Mouse (Mus musculus) forebrain, embryonic 15.5 days (tissue): ENCODE data around the gene Pid1. TPM values are rescaled to one million over a fixed set of nuclear protein-coding genes. Genes with fewer than 3 reads are reported as not detected.
A peak's percentile ranks its signal among the peaks of the same experiment; 100 is the strongest.

Experiments used
- ATAC-seq: fragments of 200-750 bp; cut with Nextera tagmentation; replicated peaks from 2 replicates; pipeline ENCODE4 v1.8.0; 2017; ENCODE audit warnings: mild to moderate bottlenecking, moderate TSS enrichment, moderate library complexity
- H3K27ac ChIP-seq: fragments of 300-500 bp; sonication (generic); replicated peaks from 2 replicates; pipeline ENCODE4 v1.5.1; 2015; ENCODE audit warnings: mild to moderate bottlenecking, inconsistent platforms
- H3K27me3 ChIP-seq: fragments of 300-500 bp; sonication (generic); 2 replicates; pipeline ENCODE4 v1.6.1; 2015; ENCODE audit warnings: inconsistent platforms
- H3K36me3 ChIP-seq: fragments of 300-500 bp; sonication (generic); 2 replicates; pipeline ENCODE4 v1.6.1; 2015; ENCODE audit warnings: mild to moderate bottlenecking, inconsistent platforms
- H3K4me1 ChIP-seq: fragments of 300-500 bp; sonication (generic); 2 replicates; pipeline ENCODE4 v1.6.1; 2015; ENCODE audit warnings: inconsistent platforms
- H3K4me2 ChIP-seq: fragments of 300-500 bp; sonication (generic); replicated peaks from 2 replicates; pipeline ENCODE4 v1.6.1; 2015; ENCODE audit warnings: mild to moderate bottlenecking, inconsistent platforms
- H3K4me3 ChIP-seq: fragments of 300-500 bp; sonication (generic); 2 replicates; pipeline ENCODE4 v1.5.1; 2015; ENCODE audit warnings: mild to moderate bottlenecking, inconsistent platforms
- H3K9ac ChIP-seq: fragments of 300-500 bp; sonication (generic); replicated peaks from 2 replicates; pipeline ENCODE4 v1.6.1; 2015; ENCODE audit warnings: mild to moderate bottlenecking, inconsistent platforms
- H3K9me3 ChIP-seq: fragments of 300-500 bp; sonication (generic); 2 replicates; pipeline ENCODE4 v1.6.1; 2016; ENCODE audit warnings: inconsistent platforms
- WGBS: fragments of 180-500 bp; shearing (Covaris S2); methylation state at CpG from one replicate; pipeline ENCODE4 v1.1.7; 2015; ENCODE audit warnings: mixed read lengths; 5-methylcytosine and 5-hydroxymethylcytosine counted together
- polyA plus RNA-seq: library from polyadenylated mRNA; unstranded; fragments of >200 nt; fragmentation: Nextera tagmentation; extraction: Ambion mirVana; gene quantifications from 2 replicates; pipeline ENCODE4 v1.2.1, GENCODE M21; 2015

The Pid1 gene
- polyA plus RNA-seq, 1 experiment from 2014 or later: 64.0 TPM

DNA sequence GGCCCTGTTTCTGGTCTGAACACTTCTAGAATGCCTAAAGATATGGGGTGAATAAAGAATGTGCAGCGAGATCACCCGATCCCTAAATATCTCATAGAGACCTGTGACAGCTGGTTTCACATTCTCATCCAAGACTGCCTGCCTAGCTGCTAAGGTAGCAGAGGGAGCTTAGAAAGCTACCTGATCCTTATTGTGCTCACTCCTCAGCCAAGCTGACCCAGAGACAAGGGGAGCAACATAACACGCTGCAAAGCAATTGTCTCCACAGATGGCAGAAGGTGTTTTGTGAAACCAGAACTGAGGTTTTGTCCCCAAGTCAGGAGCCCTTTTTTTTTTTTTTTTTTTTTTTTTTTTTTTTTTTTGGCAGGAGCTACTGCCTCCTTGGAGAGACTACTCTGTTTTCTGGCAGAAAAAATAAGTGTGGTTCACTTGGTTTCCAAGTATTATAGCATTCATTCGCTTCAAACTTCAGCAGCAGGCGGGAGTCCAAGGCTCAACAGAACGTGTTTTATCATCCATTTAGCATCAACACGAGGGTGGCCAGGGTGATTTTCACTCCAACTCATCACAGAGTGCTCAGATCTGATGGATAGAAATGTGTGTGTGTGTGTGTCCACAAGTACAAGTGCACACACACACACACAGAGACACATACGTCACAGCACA lies 22.6 kb upstream of the Pid1 start:
- H3K27me3 ChIP-seq: no peaks in the 10 kb centered on the region
- ATAC-seq: peak; percentile 53
- no peaks in the 10 kb centered on the region for H3K9me3 ChIP-seq
- peaks cover 19% of the 10 kb centered on the region for H3K4me1 ChIP-seq
- no peak overlapping the region for H3K4me3 ChIP-seq
- peaks cover 6% of the 10 kb centered on the region for H3K36me3 ChIP-seq
- no peak overlapping the region for H3K4me2 ChIP-seq
- no peak overlapping the region for H3K9ac ChIP-seq
- H3K27ac ChIP-seq: peak overlapping the region; percentile 50
- 51% methylated on average over 8 of the region's 8 CpGs for WGBS

DNA sequence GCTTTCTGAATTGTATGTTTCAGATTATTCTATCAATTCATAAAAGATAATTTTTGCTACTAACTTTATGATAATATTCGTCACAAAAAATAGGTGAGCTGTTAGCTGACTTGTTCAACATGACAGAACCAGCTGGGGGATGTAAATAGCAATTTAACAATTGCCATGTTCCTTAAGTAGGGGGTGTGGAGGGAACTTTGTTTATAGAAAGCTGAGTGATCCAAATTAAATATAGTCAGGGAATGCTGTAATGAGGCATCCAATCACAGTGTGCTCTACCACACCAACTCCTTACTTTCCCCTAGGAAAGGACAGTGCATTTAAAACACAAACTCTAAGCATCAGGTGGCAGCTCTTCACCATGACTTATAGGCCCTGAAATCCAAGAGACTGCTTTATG lies 18.7 kb upstream of the Pid1 start:
- 75% methylated on average over 1 of the region's 1 CpGs for WGBS

GRCm38 (mm10) chr1:84382064-84382463 lies 18.1 kb upstream of the Pid1 start:
- no peak for ATAC-seq
- Histone ChIP-seq H3K9ac (no peak overlapping the region), H3K27ac (no peak overlapping the region), H3K4me2 (no peak overlapping the region), H3K4me1 (peaks cover 9% of the 10 kb centered on the region), H3K9me3 (no peaks in the 10 kb centered on the region), H3K27me3 (no peaks in the 10 kb centered on the region), H3K36me3 (peaks cover 6% of the 10 kb centered on the region), H3K4me3 (no peak overlapping the region)
- 98% methylated on average over 5 of the region's 5 CpGs for WGBS

More for the DNA sequence above, 18.7 kb upstream of the Pid1 start:
- no peak overlapping the region for H3K4me2 ChIP-seq
- no peak overlapping the region for H3K4me3 ChIP-seq
- no peak for ATAC-seq
- H3K27ac ChIP-seq: no peak overlapping the region
- no peak overlapping the region for H3K9ac ChIP-seq
- H3K27me3 ChIP-seq: no peaks in the 10 kb centered on the region
- peaks cover 15% of the 10 kb centered on the region for H3K4me1 ChIP-seq
- H3K9me3 ChIP-seq: no peaks in the 10 kb centered on the region
- peaks cover 6% of the 10 kb centered on the region for H3K36me3 ChIP-seq

GRCm38 (mm10) chr1:84380895-84381294 lies 16.9 kb upstream of the Pid1 start:
- no peak for ATAC-seq
- 81% methylated on average over 3 of the region's 3 CpGs for WGBS
- Histone ChIP-seq H3K4me1 (no peaks in the 10 kb centered on the region), H3K4me3 (no peak overlapping the region), H3K4me2 (no peak overlapping the region), H3K27ac (no peak overlapping the region), H3K9ac (no peak overlapping the region), H3K27me3 (no peaks in the 10 kb centered on the region), H3K9me3 (no peaks in the 10 kb centered on the region), H3K36me3 (peaks cover 6% of the 10 kb centered on the region)

GRCm38 (mm10) chr1:84367733-84368132 lies 3.8 kb upstream of the Pid1 start:
- no peak overlapping the region for H3K27ac ChIP-seq
- H3K27me3 ChIP-seq: no peaks in the 10 kb centered on the region
- H3K4me1 ChIP-seq: peaks cover 4% of the 10 kb centered on the region
- no peaks in the 10 kb centered on the region for H3K36me3 ChIP-seq
- H3K4me2 ChIP-seq: no peak overlapping the region
- H3K4me3 ChIP-seq: no peak overlapping the region
- no peak overlapping the region for H3K9ac ChIP-seq
- 81% methylated on average over 3 of the region's 3 CpGs for WGBS
- no peaks in the 10 kb centered on the region for H3K9me3 ChIP-seq
- ATAC-seq: no peak

DNA sequence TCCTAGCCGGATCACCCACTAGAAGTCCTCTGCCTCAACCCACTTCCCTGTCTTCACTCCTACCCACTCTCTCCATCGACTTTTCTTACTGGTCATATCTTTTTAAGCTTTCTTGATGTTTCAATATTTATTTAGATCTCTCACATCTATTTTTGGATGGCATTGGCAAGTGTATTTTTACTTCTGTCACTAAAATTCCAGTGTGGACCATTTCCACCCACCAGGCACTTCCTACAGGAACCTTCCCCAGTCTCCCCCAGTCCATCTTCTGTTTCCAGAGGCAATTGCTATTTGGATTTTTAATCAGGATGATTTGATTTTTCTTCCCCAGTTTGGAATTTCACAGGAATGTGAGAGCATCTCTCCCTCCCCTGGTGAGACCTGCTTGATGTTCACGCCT lies 2.6 kb upstream of the Pid1 start:
- no peaks in the 10 kb centered on the region for H3K36me3 ChIP-seq
- H3K9me3 ChIP-seq: no peaks in the 10 kb centered on the region
- no peaks in the 10 kb centered on the region for H3K27me3 ChIP-seq
- 79% methylated on average over 3 of the region's 3 CpGs for WGBS
- H3K4me2 ChIP-seq: no peak overlapping the region
- H3K4me3 ChIP-seq: no peak overlapping the region
- ATAC-seq: no peak
- no peak overlapping the region for H3K27ac ChIP-seq
- no peak overlapping the region for H3K9ac ChIP-seq
- peaks cover 4% of the 10 kb centered on the region for H3K4me1 ChIP-seq

DNA sequence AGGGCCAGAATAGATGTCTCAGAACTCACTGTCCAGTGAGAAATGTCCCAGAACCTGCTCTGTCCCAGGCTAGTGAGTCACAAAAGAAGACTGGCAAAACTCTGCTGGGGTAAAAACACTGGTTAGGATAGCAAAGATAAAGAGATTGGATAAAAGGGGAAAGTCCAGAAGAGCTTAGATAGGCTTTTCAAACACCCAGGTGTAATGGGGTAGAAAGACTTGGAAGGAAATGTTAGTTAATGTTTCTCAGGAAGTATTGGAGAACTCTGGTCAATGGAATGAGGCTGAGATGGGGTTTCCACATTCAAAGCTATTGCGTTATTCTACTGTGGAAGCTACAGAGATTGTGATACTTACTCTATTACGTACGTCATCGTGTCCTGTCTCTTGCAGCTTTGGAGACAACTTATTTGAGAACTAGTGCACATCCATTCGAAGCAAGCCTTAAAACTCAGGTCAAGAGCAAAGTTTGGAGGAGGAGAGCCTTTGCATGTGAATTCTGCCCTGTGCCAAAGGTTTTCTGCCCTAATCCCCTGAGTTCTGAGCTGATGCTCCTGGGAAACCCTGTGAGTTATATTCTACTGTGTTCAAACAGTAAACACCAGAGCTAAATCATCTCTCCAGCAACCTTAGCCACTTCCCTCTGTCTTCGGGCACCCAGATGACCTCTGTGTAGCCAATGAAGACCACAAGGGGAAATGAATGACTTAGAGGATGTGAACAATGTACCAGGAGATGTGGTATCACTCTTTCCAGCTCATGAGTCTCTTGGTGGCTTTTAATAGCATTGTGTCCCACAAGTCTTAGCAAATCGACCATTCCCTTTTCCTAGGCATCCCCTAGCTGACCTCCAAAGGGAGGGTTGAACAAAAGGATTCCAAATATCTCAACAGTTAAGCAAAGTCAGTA lies 1.0 kb downstream of the Pid1 start:
- Histone ChIP-seq H3K9ac (no peak overlapping the region), H3K4me1 (peaks cover 4% of the 10 kb centered on the region), H3K27ac (no peak overlapping the region), H3K9me3 (no peaks in the 10 kb centered on the region), H3K36me3 (no peaks in the 10 kb centered on the region), H3K4me2 (no peak overlapping the region), H3K27me3 (no peaks in the 10 kb centered on the region), H3K4me3 (no peak overlapping the region)
- 87% methylated on average over 7 of the region's 7 CpGs for WGBS
- no peak for ATAC-seq

DNA sequence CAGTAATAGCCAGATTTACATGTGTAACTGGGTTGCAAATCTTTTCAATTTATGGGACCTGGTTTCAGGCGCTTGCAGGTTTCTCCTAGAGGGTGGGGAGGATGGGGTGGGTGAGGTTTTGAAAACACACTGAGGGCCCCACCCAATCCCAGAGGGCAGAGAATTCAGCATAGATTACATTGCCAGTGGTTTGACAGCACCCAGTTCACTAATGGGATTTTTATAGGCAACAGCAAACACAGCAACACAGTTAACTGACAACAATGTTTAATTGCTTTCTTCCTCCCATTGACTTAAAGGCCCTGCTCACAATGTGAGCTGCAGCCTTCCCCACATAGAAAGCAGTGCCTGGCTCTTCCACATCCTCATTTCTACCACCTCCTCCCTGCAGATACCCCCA lies 1.8 kb downstream of the Pid1 start:
- 85% methylated on average over 1 of the region's 1 CpGs for whole genome bisulfite sequencing
- H3K4me3 ChIP-seq: no peak overlapping the region
- no peak for ATAC-seq
- H3K36me3 ChIP-seq: no peaks in the 10 kb centered on the region
- H3K4me2 ChIP-seq: no peak overlapping the region
- no peaks in the 10 kb centered on the region for H3K27me3 ChIP-seq
- H3K4me1 ChIP-seq: peaks cover 4% of the 10 kb centered on the region
- no peak overlapping the region for H3K9ac ChIP-seq
- no peak overlapping the region for H3K27ac ChIP-seq
- no peaks in the 10 kb centered on the region for H3K9me3 ChIP-seq

DNA sequence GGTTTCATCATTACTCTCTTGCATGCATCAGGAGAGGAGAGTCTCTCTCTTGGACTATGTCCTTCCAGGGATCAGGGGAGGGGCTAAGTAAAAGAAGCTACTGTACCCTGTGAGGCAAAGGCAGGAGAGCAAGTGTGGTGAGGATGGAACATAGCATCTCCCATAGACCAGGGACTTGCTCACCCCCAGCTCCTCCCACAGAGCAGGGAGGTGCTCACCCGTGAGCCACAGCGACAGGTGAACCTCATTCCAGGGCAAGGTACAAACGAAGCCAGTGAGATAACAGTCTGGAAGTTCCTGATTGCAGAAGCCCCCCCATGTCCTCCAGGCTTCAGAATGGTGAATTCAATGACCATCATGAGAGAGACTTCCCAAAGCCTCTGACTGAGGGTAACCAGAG lies 2.6 kb downstream of the Pid1 start:
- Histone ChIP-seq H3K27me3 (no peaks in the 10 kb centered on the region), H3K9ac (no peak overlapping the region), H3K4me2 (no peak overlapping the region), H3K9me3 (no peaks in the 10 kb centered on the region), H3K36me3 (no peaks in the 10 kb centered on the region), H3K27ac (no peak overlapping the region), H3K4me1 (peaks cover 4% of the 10 kb centered on the region), H3K4me3 (no peak overlapping the region)
- 85% methylated on average over 3 of the region's 3 CpGs for WGBS
- no peak for ATAC-seq

DNA sequence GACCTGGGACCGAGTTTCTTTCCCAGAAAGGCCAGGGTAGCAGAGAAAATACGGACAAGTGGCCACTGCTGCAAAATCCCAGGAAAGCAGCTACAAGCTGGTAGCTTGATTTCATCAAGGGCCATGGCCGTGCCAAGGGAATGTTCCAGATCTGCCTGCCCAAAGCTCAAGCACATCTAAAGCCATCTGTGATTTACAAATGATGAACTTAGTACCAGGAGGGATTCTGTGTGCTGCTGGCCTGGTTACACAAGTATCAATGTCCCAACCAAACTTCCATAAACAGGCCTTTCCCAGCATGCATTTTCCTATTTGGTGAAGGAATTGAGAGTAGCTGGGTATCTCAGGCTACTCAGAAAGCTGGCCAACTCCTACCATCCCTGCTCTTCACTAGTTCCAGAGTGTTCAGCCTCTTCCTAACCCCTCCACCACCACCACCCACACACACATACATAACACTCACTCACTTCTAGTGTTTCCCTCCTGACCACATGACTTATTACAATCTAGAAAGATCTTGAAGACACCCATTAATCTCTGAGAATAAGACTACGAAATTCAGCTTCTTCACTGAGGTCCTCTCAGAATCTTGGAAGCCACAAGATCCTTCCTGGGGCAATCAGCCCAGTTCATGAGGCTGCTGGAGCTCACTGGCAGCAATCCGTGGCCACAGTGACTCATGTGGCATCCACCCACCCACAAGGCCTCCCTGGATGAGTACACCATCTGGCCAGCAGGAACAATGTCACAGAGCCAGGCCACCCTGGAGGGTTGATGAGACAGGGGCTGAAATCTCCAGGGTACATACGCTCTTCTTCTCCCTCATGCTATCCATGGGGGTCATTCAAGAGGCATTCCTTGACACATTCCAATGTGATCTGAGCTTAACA lies 4.1 kb downstream of the Pid1 start:
- no peak overlapping the region for H3K4me3 ChIP-seq
- H3K27me3 ChIP-seq: no peaks in the 10 kb centered on the region
- H3K9me3 ChIP-seq: no peaks in the 10 kb centered on the region
- H3K9ac ChIP-seq: no peak overlapping the region
- no peaks in the 10 kb centered on the region for H3K4me1 ChIP-seq
- WGBS: 85% methylated on average over 6 of the region's 6 CpGs
- no peak overlapping the region for H3K4me2 ChIP-seq
- ATAC-seq: no peak
- no peaks in the 10 kb centered on the region for H3K36me3 ChIP-seq
- H3K27ac ChIP-seq: no peak overlapping the region

DNA sequence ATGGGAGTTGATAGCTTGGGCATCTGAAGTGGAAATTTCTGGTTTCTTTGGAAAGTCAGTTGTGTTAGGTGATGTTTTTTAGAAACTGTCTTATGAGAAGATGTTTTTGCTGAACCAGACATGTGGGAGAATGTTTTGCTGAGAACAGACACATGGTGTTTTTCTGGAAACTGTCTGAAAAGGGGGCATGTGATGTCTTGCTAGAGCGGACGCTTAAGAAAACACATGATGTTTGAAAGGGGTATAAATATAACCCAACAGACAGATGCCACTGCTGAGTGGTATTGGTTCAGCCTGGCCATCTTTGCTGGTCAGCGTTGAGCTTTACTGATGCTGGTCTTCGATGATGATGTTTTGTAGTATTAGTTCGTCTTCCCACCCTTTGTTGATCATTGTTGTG lies 6.8 kb downstream of the Pid1 start:
- no peaks in the 10 kb centered on the region for H3K36me3 ChIP-seq
- WGBS: 94% methylated on average over 5 of the region's 5 CpGs
- ATAC-seq: no peak
- H3K4me1 ChIP-seq: no peaks in the 10 kb centered on the region
- no peak overlapping the region for H3K27ac ChIP-seq
- H3K9ac ChIP-seq: no peak overlapping the region
- H3K4me3 ChIP-seq: no peak overlapping the region
- H3K4me2 ChIP-seq: no peak overlapping the region
- no peaks in the 10 kb centered on the region for H3K27me3 ChIP-seq
- no peaks in the 10 kb centered on the region for H3K9me3 ChIP-seq

GRCm38 (mm10) chr1:84350262-84350661 lies 13.7 kb downstream of the Pid1 start:
- Histone ChIP-seq H3K36me3 (no peaks in the 10 kb centered on the region), H3K4me3 (no peak overlapping the region), H3K4me1 (no peaks in the 10 kb centered on the region), H3K27me3 (no peaks in the 10 kb centered on the region), H3K9ac (no peak overlapping the region), H3K4me2 (no peak overlapping the region), H3K9me3 (no peaks in the 10 kb centered on the region), H3K27ac (no peak overlapping the region)
- WGBS: 93% methylated on average over 2 of the region's 2 CpGs
- ATAC-seq: no peak
